In the genomic region with DNA sequence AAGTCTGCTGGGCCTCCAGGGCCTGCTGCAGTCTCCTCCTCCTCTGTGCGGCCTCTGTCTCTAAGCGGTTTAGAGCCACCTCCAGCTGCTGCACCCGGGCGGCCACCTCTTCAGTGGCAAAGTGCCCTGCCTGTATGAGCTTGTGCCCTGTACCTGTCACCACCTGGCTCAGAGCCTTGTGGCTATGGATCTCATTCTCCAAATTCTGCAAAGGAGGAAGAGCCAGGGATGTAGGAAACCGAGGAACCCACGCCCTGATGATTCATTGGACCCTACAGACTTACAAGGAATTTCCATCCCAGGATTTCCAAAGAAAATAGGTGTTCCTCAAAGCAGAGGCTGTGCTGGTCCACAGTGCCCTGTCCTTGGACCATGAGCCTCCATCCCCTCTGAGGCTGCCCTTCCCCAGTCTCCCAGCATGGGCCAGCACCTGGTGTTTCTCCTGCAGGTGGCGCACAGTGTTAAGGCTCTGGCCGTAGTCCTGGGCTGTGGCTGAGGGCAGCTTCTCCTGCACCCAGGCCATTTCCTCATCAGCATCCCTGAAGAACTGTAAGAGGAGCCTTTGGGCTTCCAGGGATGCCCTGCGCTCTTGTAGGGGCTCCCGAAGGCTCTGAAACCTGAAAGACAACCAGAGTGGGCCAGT, we compare ENCODE assay signal across 9 mouse cellular contexts. TPM values are rescaled to one million over a fixed set of nuclear protein-coding genes. Genes with fewer than 3 reads are reported as not detected.
DNase-seq lines count a peak whose midpoint lies in the region; ATAC-seq and TF ChIP-seq lines count a peak whose summit lies in the region.
"Had no signal": no experiment of that assay in that cellular context is flagged by ENCODE, and none has a peak within 500 bp of the region (broad histone marks: within the 10 kb centered on the region; RNA-seq: fewer than 3 reads in every experiment).

No protein-coding gene starts in this region.

- intact Hi-C loops in heart, postnatal 14 days (cut with DNase I), result no loop called here

- ATAC-seq in liver, embryonic 12.5 days, result no peak
- no peak for ATAC-seq in liver, embryonic 14.5 days (ENCODE audit: insufficient read depth)
- ATAC-seq in stomach, postnatal 0 days (ENCODE audit: low FRiP score, low TSS enrichment), result peak; percentile 61

- H3K27me3 ChIP-seq in liver, embryonic 12.5 days (replicated peaks), result peaks cover 14% of the 10 kb centered on the region; the same call in 1 of the 2 replicates
- no peaks in the 10 kb centered on the region for H3K27me3 ChIP-seq in ES-Bruce4 (ENCODE audit: control insufficient read depth, insufficient read depth, low read length, poor library complexity, severe bottlenecking)
- H3K27me3 ChIP-seq in liver, embryonic 14.5 days (ENCODE audit: control insufficient read depth, insufficient read depth, low read length), result no peaks in the 10 kb centered on the region
- no peaks in the 10 kb centered on the region for H3K27me3 ChIP-seq in stomach, postnatal 0 days (ENCODE audit: control insufficient read depth, insufficient read depth, low read length)
- H3K27me3 ChIP-seq: stomach, embryonic 15.5 days had no signal

- no peaks in the 10 kb centered on the region for H3K4me1 ChIP-seq in liver, embryonic 12.5 days
- H3K4me1 ChIP-seq in ES-Bruce4 (ENCODE audit: control insufficient read depth, insufficient read depth, low read length), result no peaks in the 10 kb centered on the region
- H3K4me1 ChIP-seq in liver, embryonic 14.5 days (replicated peaks; ENCODE audit: control insufficient read depth in 2 of 2, insufficient read depth in 2 of 2, low read length in 1 of 2), result no peaks in the 10 kb centered on the region
- peaks cover under 1% of the 10 kb centered on the region; the same call in 1 of the 2 replicates for H3K4me1 ChIP-seq in stomach, postnatal 0 days (replicated peaks; ENCODE audit: control insufficient read depth, insufficient read depth)

- TF ChIP-seq CTCF in ES-Bruce4 (IDR thresholded peaks at IDR 0.05; ENCODE audit: low read depth, low read length), result peak; percentile 85
- peak; percentile 72 for TF ChIP-seq CTCF in liver, embryonic 14.5 days (IDR thresholded peaks at IDR 0.05; ENCODE audit: low read depth)
- peak; percentile 83 for TF ChIP-seq CTCF in stomach, postnatal 0 days (IDR thresholded peaks at IDR 0.05; ENCODE audit: low read depth)

- no peak for TF ChIP-seq POLR2A in ES-Bruce4 (IDR thresholded peaks at IDR 0.05; ENCODE audit: insufficient read depth, low read length)

- DNase-seq in liver, result peak; percentile 44
- peak; percentile 48 for DNase-seq in adrenal gland, adult 2 months
- DNase-seq in heart, postnatal 14 days, result peak; percentile 62 to 72
- no peak for DNase-seq in liver, embryonic 14.5 days (ENCODE audit: low read depth in 3 of 3, low spot score in 3 of 3)
- DNase-seq in stomach, postnatal 0 days (ENCODE audit: low spot score), result peak; percentile 75
- no peak for DNase-seq in cerebellum, adult 8-10 months

- 53% methylated on average over 10 of the region's 10 CpGs for WGBS in liver, embryonic 12.5 days (ENCODE audit: insufficient replicate concordance)
- 51% methylated on average over 10 of the region's 10 CpGs for WGBS in liver, embryonic 14.5 days (ENCODE audit: insufficient replicate concordance)
- WGBS in stomach, postnatal 0 days, result 59% methylated on average over 10 of the region's 10 CpGs

- H3K9ac ChIP-seq in liver, embryonic 12.5 days, result no peak overlapping the region
- no peak overlapping the region for H3K9ac ChIP-seq in ES-Bruce4 (ENCODE audit: low read depth, poor library complexity, severe bottlenecking)
- no peak overlapping the region for H3K9ac ChIP-seq in liver, embryonic 14.5 days (replicated peaks)
- no peak overlapping the region for H3K9ac ChIP-seq in stomach, postnatal 0 days (ENCODE audit: low read length)
- H3K9ac ChIP-seq: stomach, embryonic 15.5 days had no signal

- no peak overlapping the region for H3K4me3 ChIP-seq in liver, embryonic 12.5 days
- no peak overlapping the region for H3K4me3 ChIP-seq in ES-Bruce4 (ENCODE audit: low read depth, low read length)
- H3K4me3 ChIP-seq in liver, embryonic 14.5 days (ENCODE audit: insufficient read depth in 1 of 2, low read depth in 2 of 2, low read length in 2 of 2), result no peak overlapping the region
- H3K4me3 ChIP-seq in stomach, postnatal 0 days (ENCODE audit: low read depth, low read length), result no peak overlapping the region
- H3K4me3 ChIP-seq: stomach, embryonic 15.5 days had no signal

- no peaks in the 10 kb centered on the region for H3K9me3 ChIP-seq in liver, embryonic 12.5 days (replicated peaks)
- no peaks in the 10 kb centered on the region for H3K9me3 ChIP-seq in ES-Bruce4 (replicated peaks; ENCODE audit: control insufficient read depth, insufficient read depth, low read length, poor library complexity, severe bottlenecking)
- no peaks in the 10 kb centered on the region for H3K9me3 ChIP-seq in liver, embryonic 14.5 days (ENCODE audit: control insufficient read depth, low read length)
- H3K9me3 ChIP-seq in stomach, postnatal 0 days (ENCODE audit: control insufficient read depth, low read length), result no peaks in the 10 kb centered on the region
- H3K9me3 ChIP-seq: stomach, embryonic 15.5 days had no signal

- H3K4me2 ChIP-seq in liver, embryonic 12.5 days, result no peak overlapping the region
- H3K4me2 ChIP-seq in liver, embryonic 14.5 days (ENCODE audit: low read depth), result no peak overlapping the region
- H3K4me2 ChIP-seq in stomach, postnatal 0 days (replicated peaks; ENCODE audit: low read depth), result no peak overlapping the region
- H3K4me2 ChIP-seq: stomach, embryonic 15.5 days had no signal

- H3K36me3 ChIP-seq in liver, embryonic 12.5 days, result no peaks in the 10 kb centered on the region
- no peaks in the 10 kb centered on the region for H3K36me3 ChIP-seq in ES-Bruce4 (ENCODE audit: control insufficient read depth, insufficient read depth, low read length, poor library complexity, severe bottlenecking)
- H3K36me3 ChIP-seq in liver, embryonic 14.5 days (replicated peaks; ENCODE audit: control insufficient read depth, insufficient read depth, low read depth), result no peaks in the 10 kb centered on the region
- no peaks in the 10 kb centered on the region for H3K36me3 ChIP-seq in stomach, postnatal 0 days (ENCODE audit: control insufficient read depth, insufficient read depth, low read length)
- H3K36me3 ChIP-seq: stomach, embryonic 15.5 days had no signal

- no peak overlapping the region for H3K27ac ChIP-seq in liver, embryonic 12.5 days
- H3K27ac ChIP-seq in ES-Bruce4 (ENCODE audit: insufficient read depth, low read length), result no peak overlapping the region
- no peak overlapping the region for H3K27ac ChIP-seq in liver, embryonic 14.5 days
- no peak overlapping the region for H3K27ac ChIP-seq in stomach, postnatal 0 days (replicated peaks)
- H3K27ac ChIP-seq: stomach, embryonic 15.5 days had no signal

- TF ChIP-seq EP300 in ES-Bruce4 (IDR thresholded peaks at IDR 0.05; ENCODE audit: insufficient read depth, low read depth, low read length), result no peak
- no peak for TF ChIP-seq EP300 in liver, embryonic 14.5 days (IDR thresholded peaks at IDR 0.05; ENCODE audit: low read depth)
- no peak for TF ChIP-seq EP300 in stomach, postnatal 0 days (optimal IDR thresholded peaks at IDR 0.05)

RNA-seq across cellular contexts. Expression of gene Pla2g4b, which starts 16.5 kb away (rescaled TPM):
- 0.56 and 0.73 TPM in 2 replicates for polyA plus RNA-seq in liver, embryonic 12.5 days (2016; fragmentation: Nextera tagmentation; extraction: Ambion mirVana)
- polyA plus RNA-seq in ES-Bruce4 (2011; ENCODE audit: insufficient read depth, insufficient read length, low read depth, missing spikeins), result 5.6 and 8.3 TPM in 2 replicates
- total RNA-seq in adrenal gland, adult 2 months (2021), result 1 to 10 TPM; 1.4 to 2.2 TPM
- polyA plus RNA-seq in adrenal gland, adult 2 months (2012; rRNA removed), result 10.0 and 10.2 TPM in 2 replicates
- 1 to 10 TPM; 1.9 to 2.5 TPM for total RNA-seq in heart, postnatal 14 days (2021)
- 1.1 and 1.3 TPM in 2 replicates for polyA plus RNA-seq in liver, embryonic 14.5 days (2012; rRNA removed)
- polyA plus RNA-seq in liver, embryonic 14.5 days (2014; fragmentation: Nextera tagmentation; extraction: Ambion mirVana), result 0.11 and 0.13 TPM in 2 replicates
- polyA plus RNA-seq in stomach, postnatal 0 days (2015; fragmentation: Nextera tagmentation; extraction: Ambion mirVana), result 8.0 and 8.7 TPM in 2 replicates

RNA-seq across cellular contexts. Expression of gene Gm28042, which starts 22.5 kb away (rescaled TPM):
- polyA plus RNA-seq in liver, embryonic 12.5 days (2016; fragmentation: Nextera tagmentation; extraction: Ambion mirVana), result 0.86 and 2.0 TPM in 2 replicates
- polyA plus RNA-seq in ES-Bruce4 (2011; ENCODE audit: insufficient read depth, insufficient read length, low read depth, missing spikeins), result 3.5 and 4.2 TPM in 2 replicates
- total RNA-seq in adrenal gland, adult 2 months (2021), result under 1 TPM; 0.78 to 0.93 TPM
- polyA plus RNA-seq in adrenal gland, adult 2 months (2012; rRNA removed), result 9.0 and 9.3 TPM in 2 replicates
- 1 to 10 TPM; 1.1 to 2.1 TPM for total RNA-seq in heart, postnatal 14 days (2021)
- 1.5 and 1.6 TPM in 2 replicates for polyA plus RNA-seq in liver, embryonic 14.5 days (2012; rRNA removed)
- polyA plus RNA-seq in liver, embryonic 14.5 days (2014; fragmentation: Nextera tagmentation; extraction: Ambion mirVana), result 0.35 TPM in 1 of 2 replicates, not detected in the other
- polyA plus RNA-seq in stomach, postnatal 0 days (2015; fragmentation: Nextera tagmentation; extraction: Ambion mirVana), result 4.3 and 5.6 TPM in 2 replicates

RNA-seq across cellular contexts. Expression of gene Jmjd7, which starts 22.5 kb away (rescaled TPM):
- 8.5 and 9.7 TPM in 2 replicates for polyA plus RNA-seq in liver, embryonic 12.5 days (2016; fragmentation: Nextera tagmentation; extraction: Ambion mirVana)
- 16.2 and 18.2 TPM in 2 replicates for polyA plus RNA-seq in ES-Bruce4 (2011; ENCODE audit: insufficient read depth, insufficient read length, low read depth, missing spikeins)
- total RNA-seq in adrenal gland, adult 2 months (2021), result 1 to 10 TPM; 5.9 to 7.6 TPM
- polyA plus RNA-seq in adrenal gland, adult 2 months (2012; rRNA removed), result 7.1 and 7.9 TPM in 2 replicates
- total RNA-seq in heart, postnatal 14 days (2021), result 1 to 10 TPM; 7.5 to 8.8 TPM
- 4.7 and 4.9 TPM in 2 replicates for polyA plus RNA-seq in liver, embryonic 14.5 days (2012; rRNA removed)
- polyA plus RNA-seq in liver, embryonic 14.5 days (2014; fragmentation: Nextera tagmentation; extraction: Ambion mirVana), result 5.0 and 6.9 TPM in 2 replicates
- polyA plus RNA-seq in stomach, postnatal 0 days (2015; fragmentation: Nextera tagmentation; extraction: Ambion mirVana), result 11.3 and 12.7 TPM in 2 replicates

Comparison
In these comparisons a context has a peak if more than half of its experiments do, and no peak if none do; other contexts are left out.
1. DNase-seq: peak in liver (single experiment), adrenal gland, adult 2 months (single experiment), heart, postnatal 14 days (2 of 2) and stomach, postnatal 0 days (single experiment); none in liver, embryonic 14.5 days (0 of 3) and cerebellum, adult 8-10 months (single experiment).
2. Peak in every context shown above with its lines, with median percentiles within 50 percentile points of each other: CTCF ChIP-seq.